Mouse (Mus musculus) liver, embryonic 15.5 days (tissue): ENCODE data around the gene Ralgapb. TPM values are rescaled to one million over a fixed set of nuclear protein-coding genes. Genes with fewer than 3 reads are reported as not detected.

Experiments used
- ATAC-seq: fragments of 200-750 bp; cut with Nextera tagmentation; 2 replicates; pipeline ENCODE4 v1.8.0; 2017; ENCODE audit warnings: moderate number of reproducible peaks, mild to moderate bottlenecking, moderate library complexity; ENCODE audit not compliant: insufficient read depth
- H3K27ac ChIP-seq: fragments of 300-500 bp; sonication (generic); replicated peaks from 2 replicates; pipeline ENCODE4 v1.5.1; 2015; ENCODE audit warnings: mild to moderate bottlenecking, inconsistent platforms
- H3K27me3 ChIP-seq: fragments of 300-500 bp; sonication (generic); 2 replicates; pipeline ENCODE4 v1.6.1; 2015; ENCODE audit warnings: mild to moderate bottlenecking, inconsistent platforms
- H3K36me3 ChIP-seq: fragments of 300-500 bp; sonication (generic); replicated peaks from 2 replicates; pipeline ENCODE4 v1.6.1; 2015; ENCODE audit warnings: moderate library complexity, mild to moderate bottlenecking, inconsistent platforms
- H3K4me1 ChIP-seq: fragments of 300-500 bp; sonication (generic); replicated peaks from 2 replicates; pipeline ENCODE4 v1.6.1; 2015; ENCODE audit warnings: inconsistent platforms
- H3K4me2 ChIP-seq: fragments of 300-500 bp; sonication (generic); 2 replicates; pipeline ENCODE4 v1.6.1; 2015; ENCODE audit warnings: moderate library complexity, mild to moderate bottlenecking, inconsistent platforms
- H3K4me3 ChIP-seq: fragments of 300-500 bp; sonication (generic); replicated peaks from 2 replicates; pipeline ENCODE4 v1.5.1; 2015; ENCODE audit warnings: mild to moderate bottlenecking, inconsistent platforms
- H3K9ac ChIP-seq: fragments of 300-500 bp; sonication (generic); 2 replicates; pipeline ENCODE4 v1.6.1; 2015; ENCODE audit warnings: moderate library complexity, mild to moderate bottlenecking, inconsistent platforms
- H3K9me3 ChIP-seq: fragments of 300-500 bp; sonication (generic); replicated peaks from 2 replicates; pipeline ENCODE4 v1.6.1; 2016; ENCODE audit warnings: inconsistent platforms
- WGBS: fragments of 180-500 bp; shearing (Covaris S2); methylation state at CpG from one replicate; pipeline ENCODE4 v1.1.7; 2015; ENCODE audit warnings: mixed read lengths; ENCODE audit not compliant: insufficient replicate concordance; 5-methylcytosine and 5-hydroxymethylcytosine counted together
- polyA plus RNA-seq: library from polyadenylated mRNA; unstranded; fragments of >200 nt; fragmentation: Nextera tagmentation; extraction: Ambion mirVana; gene quantifications from 2 replicates; pipeline ENCODE4 v1.2.1, GENCODE M21; 2015

Ralgapb gene
- polyA plus RNA-seq, 1 experiment from 2014 or later = 5.0 TPM

GRCm38 (mm10) chr2:158519071-158519470, 109.4 kb downstream of the Ralgapb start:
- 61% methylated on average over 11 of the region's 11 CpGs for WGBS
- no peak overlapping the region for H3K27ac ChIP-seq
- no peak for ATAC-seq

GRCm38 (mm10) chr2:158519800-158520199, 110.2 kb downstream of the Ralgapb start:
- no peak overlapping the region for H3K27ac ChIP-seq
- no peak overlapping the region for H3K4me3 ChIP-seq
- no peak for ATAC-seq
- no peaks in the 10 kb centered on the region for H3K27me3 ChIP-seq
- H3K4me1 ChIP-seq = no peaks in the 10 kb centered on the region
- 66% methylated on average over 6 of the region's 6 CpGs for WGBS
- no peak overlapping the region for H3K9ac ChIP-seq
- H3K9me3 ChIP-seq = no peaks in the 10 kb centered on the region
- H3K4me2 ChIP-seq = no peak overlapping the region
- no peaks in the 10 kb centered on the region for H3K36me3 ChIP-seq

More at GRCm38 (mm10) chr2:158519071-158519470, 109.4 kb downstream of the Ralgapb start:
- H3K9ac ChIP-seq = no peak overlapping the region
- no peaks in the 10 kb centered on the region for H3K9me3 ChIP-seq
- H3K4me1 ChIP-seq = no peaks in the 10 kb centered on the region
- no peaks in the 10 kb centered on the region for H3K27me3 ChIP-seq
- no peaks in the 10 kb centered on the region for H3K36me3 ChIP-seq
- H3K4me3 ChIP-seq = no peak overlapping the region
- H3K4me2 ChIP-seq = no peak overlapping the region

GRCm38 (mm10) chr2:158523060-158523459, 113.4 kb downstream of the Ralgapb start:
- no peak overlapping the region for H3K9ac ChIP-seq

GRCm38 (mm10) chr2:158524129-158524860, 114.6 kb downstream of the Ralgapb start:
- no peaks in the 10 kb centered on the region for H3K36me3 ChIP-seq
- ATAC-seq = no peak
- H3K4me2 ChIP-seq = no peak overlapping the region
- no peaks in the 10 kb centered on the region for H3K9me3 ChIP-seq
- no peak overlapping the region for H3K9ac ChIP-seq
- 68% methylated on average over 16 of the region's 16 CpGs for WGBS
- H3K27ac ChIP-seq = no peak overlapping the region
- no peaks in the 10 kb centered on the region for H3K4me1 ChIP-seq
- no peak overlapping the region for H3K4me3 ChIP-seq
- H3K27me3 ChIP-seq = no peaks in the 10 kb centered on the region

More at GRCm38 (mm10) chr2:158523060-158523459, 113.4 kb downstream of the Ralgapb start:
- WGBS = 61% methylated on average over 8 of the region's 8 CpGs
- Histone ChIP-seq H3K27me3 (no peaks in the 10 kb centered on the region), H3K9me3 (no peaks in the 10 kb centered on the region), H3K4me1 (no peaks in the 10 kb centered on the region), H3K4me2 (no peak overlapping the region), H3K4me3 (no peak overlapping the region), H3K36me3 (no peaks in the 10 kb centered on the region), H3K27ac (no peak overlapping the region)
- no peak for ATAC-seq

GRCm38 (mm10) chr2:158534090-158534489, 124.4 kb downstream of the Ralgapb start:
- H3K9ac ChIP-seq = no peak overlapping the region
- no peak overlapping the region for H3K4me3 ChIP-seq
- H3K27me3 ChIP-seq = no peaks in the 10 kb centered on the region
- no peaks in the 10 kb centered on the region for H3K36me3 ChIP-seq
- 4% methylated on average over 4 of the region's 4 CpGs for WGBS
- no peaks in the 10 kb centered on the region for H3K4me1 ChIP-seq
- no peak overlapping the region for H3K4me2 ChIP-seq
- H3K27ac ChIP-seq = no peak overlapping the region
- no peak for ATAC-seq
- H3K9me3 ChIP-seq = no peaks in the 10 kb centered on the region

GRCm38 (mm10) chr2:158534559-158534958, 124.9 kb downstream of the Ralgapb start:
- no peaks in the 10 kb centered on the region for H3K36me3 ChIP-seq
- H3K4me3 ChIP-seq = no peak overlapping the region
- H3K27me3 ChIP-seq = 0 out of 2 replicates have a peak, but pooled peaks cover under 1% of the 10 kb centered on the region
- no peak overlapping the region for H3K4me2 ChIP-seq
- H3K9me3 ChIP-seq = no peaks in the 10 kb centered on the region
- no peak for ATAC-seq
- no peak overlapping the region for H3K27ac ChIP-seq
- 57% methylated on average over 8 of the region's 8 CpGs for WGBS
- H3K4me1 ChIP-seq = no peaks in the 10 kb centered on the region
- no peak overlapping the region for H3K9ac ChIP-seq

- WGBS = 42% methylated on average over 24 of the region's 24 CpGs
- Histone ChIP-seq H3K4me1 (no peaks in the 10 kb centered on the region), H3K36me3 (no peaks in the 10 kb centered on the region), H3K4me2 (no peak overlapping the region), H3K27me3 (peaks cover 5% of the 10 kb centered on the region; the same call in 1 of the 2 replicates), H3K9ac (no peak overlapping the region), H3K27ac (no peak overlapping the region), H3K4me3 (no peak overlapping the region), H3K9me3 (no peaks in the 10 kb centered on the region)
- no peak for ATAC-seq
These were observed 130.0 kb downstream of the Ralgapb start for GRCm38 (mm10) chr2:158539433-158540305.

GRCm38 (mm10) chr2:158541286-158541685, 131.6 kb downstream of the Ralgapb start:
- no peak overlapping the region for H3K27ac ChIP-seq
- H3K27me3 ChIP-seq = peaks cover 5% of the 10 kb centered on the region; the same call in 1 of the 2 replicates
- ATAC-seq = no peak
- 34% methylated on average over 4 of the region's 4 CpGs for WGBS
- H3K9ac ChIP-seq = no peak overlapping the region
- no peaks in the 10 kb centered on the region for H3K36me3 ChIP-seq
- no peak overlapping the region for H3K4me3 ChIP-seq
- no peaks in the 10 kb centered on the region for H3K9me3 ChIP-seq
- no peak overlapping the region for H3K4me2 ChIP-seq
- no peaks in the 10 kb centered on the region for H3K4me1 ChIP-seq

- Histone ChIP-seq H3K9ac (no peak overlapping the region), H3K4me2 (no peak overlapping the region), H3K36me3 (no peaks in the 10 kb centered on the region), H3K4me1 (no peaks in the 10 kb centered on the region), H3K4me3 (no peak overlapping the region), H3K9me3 (no peaks in the 10 kb centered on the region), H3K27ac (no peak overlapping the region), H3K27me3 (peaks cover 22% of the 10 kb centered on the region)
- WGBS = 52% methylated on average over 2 of the region's 2 CpGs
- ATAC-seq = no peak
These were observed 135.6 kb downstream of the Ralgapb start for GRCm38 (mm10) chr2:158545266-158545665.

GRCm38 (mm10) chr2:158546751-158547150, 137.1 kb downstream of the Ralgapb start:
- Histone ChIP-seq H3K36me3 (no peaks in the 10 kb centered on the region), H3K9ac (no peak overlapping the region), H3K27ac (no peak overlapping the region), H3K4me1 (no peaks in the 10 kb centered on the region), H3K27me3 (peaks cover 34% of the 10 kb centered on the region), H3K4me3 (no peak overlapping the region), H3K4me2 (no peak overlapping the region), H3K9me3 (no peaks in the 10 kb centered on the region)
- WGBS = 6% methylated on average over 17 of the region's 17 CpGs
- no peak for ATAC-seq
